Mouse (Mus musculus): ENCODE measurements around the gene Usp18. TPM values are rescaled to one million over a fixed set of nuclear protein-coding genes. Genes with fewer than 3 reads are reported as not detected.

Gene Usp18
- total RNA-seq, 2 experiments from 2014 or later = 0.52 to 0.74 TPM

- H3K4me3 ChIP-seq = no peak overlapping the region
- peak; percentile 84 for TF ChIP-seq CTCF (conservative IDR thresholded peaks at IDR 0.05)
- H3K27ac ChIP-seq = no peak overlapping the region
- peak in 1 of 2 experiments; percentile 21 for DNase-seq (ENCODE audit: low spot score in 2 of 2)
Observed at GRCm38 (mm10) chr6:121274356-121274755, 28.6 kb downstream of the Usp18 start.

GRCm38 (mm10) chr6:121284132-121284531, 38.4 kb downstream of the Usp18 start:
- Histone ChIP-seq H3K4me3 (no peak overlapping the region), H3K27ac (no peak overlapping the region)
- TF ChIP-seq CTCF (conservative IDR thresholded peaks at IDR 0.05) = no peak
- DNase-seq (ENCODE audit: low spot score in 2 of 2) = no peak

DNA sequence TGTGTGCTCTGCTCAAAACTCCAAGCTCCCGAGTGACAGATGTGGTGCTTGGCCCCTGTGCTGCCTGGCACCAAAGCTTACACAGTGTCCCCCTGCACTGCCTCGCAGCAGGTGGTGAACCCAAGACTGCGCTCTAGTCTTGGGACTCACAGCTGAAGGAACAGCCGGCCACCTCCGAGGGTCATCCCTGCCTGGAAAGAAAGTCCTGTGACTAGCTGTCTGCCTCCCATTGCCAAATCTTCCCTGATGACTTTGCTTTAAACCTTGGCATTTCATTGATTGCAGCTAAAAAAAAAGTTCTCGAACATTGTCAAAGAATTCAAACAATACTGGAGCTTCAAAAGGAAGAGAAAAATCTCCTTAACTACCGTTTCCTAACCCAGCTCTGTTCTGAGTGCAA, 53.6 kb downstream of the Usp18 start:
- DNase-seq (ENCODE audit: low spot score in 2 of 2) = no peak
- H3K4me3 ChIP-seq = no peak overlapping the region
- no peak overlapping the region for H3K27ac ChIP-seq
- no peak for TF ChIP-seq CTCF (conservative IDR thresholded peaks at IDR 0.05)

DNA sequence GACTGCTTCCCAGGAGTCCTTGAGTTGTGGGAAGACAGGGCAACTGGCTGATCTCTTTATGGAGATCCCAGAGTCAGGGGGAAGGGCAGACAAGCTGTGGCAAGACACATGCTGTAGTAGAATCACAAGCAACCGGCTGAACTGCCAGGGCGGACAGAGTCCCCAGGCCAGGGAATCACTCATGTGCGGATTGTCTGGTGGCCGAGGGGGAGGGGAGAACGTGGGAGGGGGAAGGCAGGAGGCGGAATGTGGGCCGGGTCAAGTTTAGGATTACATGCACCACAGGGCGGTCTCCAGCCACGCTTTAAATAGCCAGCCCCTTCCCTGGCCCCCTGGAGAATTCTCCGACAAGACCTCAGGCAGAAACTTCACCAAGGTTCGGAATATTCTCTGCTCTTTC, 54.2 kb downstream of the Usp18 start, which contains the start of gene Slc6a13:
Slc6a13 (plus strand) TSS at position 274 of the 400 bp plus-strand sequence.
- no peak within 1 kb of the TSS for H3K4me3 ChIP-seq
- H3K27ac ChIP-seq = no peak within 1 kb of the TSS
- TF ChIP-seq CTCF (conservative IDR thresholded peaks at IDR 0.05) = no peak
- no peak for DNase-seq (ENCODE audit: low spot score in 2 of 2)

GRCm38 (mm10) chr6:121300504-121300903, 54.8 kb downstream of the Usp18 start:
- H3K27ac ChIP-seq = no peak overlapping the region
- no peak for DNase-seq (ENCODE audit: low spot score in 2 of 2)
- H3K4me3 ChIP-seq = no peak overlapping the region
- TF ChIP-seq CTCF (conservative IDR thresholded peaks at IDR 0.05) = no peak

DNA sequence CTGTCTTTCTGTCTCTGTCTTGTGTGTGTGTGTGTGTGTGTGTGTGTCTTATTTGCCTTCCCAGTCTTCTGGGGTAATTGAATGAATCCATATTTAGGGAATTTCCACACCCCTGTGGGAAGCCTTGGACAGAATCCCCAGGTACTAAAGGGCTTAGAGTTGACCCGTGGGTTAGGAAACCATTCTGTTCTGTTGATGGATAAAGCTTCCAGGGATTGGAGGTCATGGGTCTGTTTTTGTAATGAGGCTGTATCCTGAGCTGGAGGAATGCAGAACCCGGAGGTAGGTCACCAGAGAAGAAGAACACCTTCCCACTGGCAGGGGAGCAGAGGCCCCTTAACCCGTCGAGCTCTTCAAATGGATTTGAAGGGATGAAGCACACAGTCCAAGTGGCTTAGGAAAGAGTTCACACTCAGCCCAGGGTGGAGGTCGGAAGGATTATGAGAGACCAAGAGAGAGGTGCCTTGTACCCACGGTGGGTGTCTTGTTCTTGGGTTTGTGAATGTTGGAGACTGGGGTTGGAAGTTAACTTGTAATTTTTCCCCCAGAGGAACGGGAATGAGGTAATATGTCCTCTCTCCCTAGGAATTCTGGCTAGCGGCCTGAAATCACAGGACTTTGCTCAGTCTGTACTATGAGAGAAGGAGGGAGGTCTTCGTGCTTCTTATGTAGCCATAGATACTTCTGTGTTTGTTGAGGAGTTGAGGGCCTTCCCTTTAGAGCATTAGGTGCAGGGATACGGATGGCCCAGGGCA, 57.9 kb downstream of the Usp18 start:
- Histone ChIP-seq H3K27ac (no peak overlapping the region), H3K4me3 (no peak overlapping the region)
- TF ChIP-seq CTCF (conservative IDR thresholded peaks at IDR 0.05) = no peak
- DNase-seq (ENCODE audit: low spot score in 2 of 2) = no peak

- no peak for DNase-seq (ENCODE audit: low spot score in 2 of 2)
- H3K4me3 ChIP-seq = no peak overlapping the region
- no peak for TF ChIP-seq CTCF (conservative IDR thresholded peaks at IDR 0.05)
Observed at GRCm38 (mm10) chr6:121304630-121305029, 58.9 kb downstream of the Usp18 start.

GRCm38 (mm10) chr6:121305571-121305970, 59.9 kb downstream of the Usp18 start:
- Histone ChIP-seq H3K27ac (no peak overlapping the region), H3K4me3 (no peak overlapping the region)
- no peak for DNase-seq (ENCODE audit: low spot score in 2 of 2)
- TF ChIP-seq CTCF (conservative IDR thresholded peaks at IDR 0.05) = no peak

More at GRCm38 (mm10) chr6:121304630-121305029, 58.9 kb downstream of the Usp18 start:
- no peak overlapping the region for H3K27ac ChIP-seq

DNA sequence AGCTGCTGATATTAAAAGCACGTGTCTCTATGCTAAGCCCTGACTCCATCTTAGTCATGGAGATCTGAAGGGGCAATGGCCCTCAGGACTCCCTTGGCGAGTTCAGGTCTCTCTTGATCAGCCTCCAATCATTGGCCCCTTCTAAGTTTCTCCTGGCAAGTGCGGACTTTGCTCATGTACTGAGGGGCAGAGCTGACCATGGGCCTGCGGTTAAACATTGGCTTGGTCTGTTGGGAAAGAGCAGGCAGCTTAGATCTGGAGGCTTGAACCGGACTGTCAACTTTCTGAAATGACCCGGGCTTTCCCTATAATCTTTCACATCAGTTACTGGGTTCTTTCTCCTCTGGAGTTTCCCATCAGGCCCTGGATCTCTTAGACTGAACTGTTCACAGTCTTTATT, 65.3 kb downstream of the Usp18 start:
- TF ChIP-seq CTCF (conservative IDR thresholded peaks at IDR 0.05) = no peak
- H3K4me3 ChIP-seq = no peak overlapping the region
- no peak overlapping the region for H3K27ac ChIP-seq
- DNase-seq (ENCODE audit: low spot score in 2 of 2) = no peak

DNA sequence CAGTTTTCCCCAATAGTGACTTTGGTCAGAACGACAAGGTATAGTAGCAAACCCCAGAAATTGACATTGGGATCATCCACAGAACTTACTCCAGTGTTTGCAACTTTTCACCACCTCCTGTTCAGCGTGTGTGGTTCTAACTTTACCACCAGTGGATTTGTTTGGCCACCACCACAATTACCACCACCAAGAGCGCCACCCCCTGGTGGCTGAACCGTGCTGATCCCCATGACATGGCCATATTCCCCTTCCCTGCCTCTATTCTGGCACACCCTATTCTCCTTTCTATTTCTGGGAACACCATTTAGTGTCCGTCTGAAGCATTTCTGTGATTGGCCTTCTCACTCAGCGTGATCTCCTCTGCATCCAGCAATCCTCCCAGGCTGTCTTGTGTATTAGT, 73.4 kb downstream of the Usp18 start:
- H3K4me3 ChIP-seq = no peak overlapping the region
- TF ChIP-seq CTCF (conservative IDR thresholded peaks at IDR 0.05) = peak; percentile 34
- no peak for DNase-seq (ENCODE audit: low spot score in 2 of 2)
- no peak overlapping the region for H3K27ac ChIP-seq

Other genes with a start within 250 kb of the Usp18 start
- gene Mical3, start 114.9 kb upstream of the Usp18 start, total RNA-seq (2021) = 10 to 100 TPM; 89.5 to 94.6 TPM
- 10 to 100 TPM in 1 of 2 experiments, 1 to 10 TPM in 1; 9.7 to 11.5 TPM for gene Pex26, start 62.2 kb upstream of the Usp18 start, total RNA-seq (2021)
- 1 to 10 TPM; 5.0 to 6.1 TPM for gene Tuba8, start 35.2 kb upstream of the Usp18 start, total RNA-seq (2021)
- gene Slc6a13, start 54.3 kb downstream of the Usp18 start, total RNA-seq (2021) = 10 to 100 TPM in 1 of 2 experiments, 1 to 10 TPM in 1; 8.3 to 13.5 TPM
- 1 to 10 TPM in 1 of 2 experiments, under 1 TPM in 1; 0.93 to 2.1 TPM for gene Slc6a12, start 97.2 kb downstream of the Usp18 start, total RNA-seq (2021)
- 100 to 1,000 TPM; 135 TPM for gene Iqsec3, start 227.8 kb downstream of the Usp18 start, total RNA-seq (2021)